25 mouse cellular contexts compared by ENCODE assay signal in the genomic region with DNA sequence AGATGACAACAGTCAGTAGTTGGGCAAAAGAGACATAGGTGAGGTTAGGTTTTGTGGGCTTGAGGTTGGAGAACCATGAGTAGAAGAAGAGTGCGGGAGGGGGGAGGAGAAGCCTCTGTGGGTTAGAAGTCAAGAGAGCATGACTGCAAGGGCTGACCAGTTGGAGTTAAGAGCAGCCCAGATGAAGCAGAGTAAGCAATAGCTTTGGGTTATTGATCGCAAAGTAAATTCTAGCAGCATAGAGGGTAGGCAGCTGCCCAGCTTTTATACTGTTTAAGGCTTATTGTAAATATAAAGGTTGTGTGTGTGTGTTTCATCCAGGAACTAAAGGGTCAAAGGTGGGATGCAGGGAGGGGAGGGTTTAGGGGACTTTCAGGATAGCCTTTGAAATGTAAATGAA. TPM values are rescaled to one million over a fixed set of nuclear protein-coding genes. Genes with fewer than 3 reads are reported as not detected.
DNase-seq lines count a peak whose midpoint lies in the region; ATAC-seq and TF ChIP-seq lines count a peak whose summit lies in the region.
"Had no signal": no experiment of that assay in that cellular context is flagged by ENCODE, and none has a peak within 500 bp of the region (broad histone marks: within the 10 kb centered on the region; RNA-seq: fewer than 3 reads in every experiment).

No protein-coding gene starts in this region.

- H3K27ac ChIP-seq in liver, embryonic 12.5 days, result no peak overlapping the region
- H3K27ac ChIP-seq in liver, embryonic 15.5 days (replicated peaks), result no peak overlapping the region
- H3K27ac ChIP-seq in stomach, postnatal 0 days (replicated peaks), result no peak overlapping the region
- no peak overlapping the region for H3K27ac ChIP-seq in forebrain, embryonic 14.5 days (ENCODE audit: low read depth, low read length)
- no peak overlapping the region for H3K27ac ChIP-seq in kidney, embryonic 14.5 days (ENCODE audit: low read depth, low read length)
- H3K27ac ChIP-seq: forebrain, embryonic 15.5 days; heart, embryonic 10.5 days; heart, embryonic 13.5 days; hindbrain, embryonic 14.5 days; hindbrain, postnatal 0 days had no signal

- peak; percentile 50 for DNase-seq in heart, adult 11 months
- no peak for DNase-seq in heart, adult 8-10 months (ENCODE audit: low spot score)
- DNase-seq in liver, result no peak
- DNase-seq in stomach, postnatal 0 days (ENCODE audit: low spot score), result peak; percentile 2
- no peak for DNase-seq in forebrain, embryonic 14.5 days (ENCODE audit: low spot score)
- DNase-seq: adrenal gland, adult 2 months; cerebellum, adult 11 months; cerebellum, adult 2 months; cerebellum, adult 9-11 months; gastrocnemius, postnatal 10 days; heart, adult 18-20 months; heart, postnatal 14 days; heart, postnatal 4 days had no signal

- no peak for TF ChIP-seq CTCF in stomach, postnatal 0 days (IDR thresholded peaks at IDR 0.05; ENCODE audit: low read depth)

- no peak overlapping the region for H3K4me3 ChIP-seq in liver, embryonic 12.5 days
- H3K4me3 ChIP-seq in liver, embryonic 15.5 days (replicated peaks), result no peak overlapping the region
- no peak overlapping the region for H3K4me3 ChIP-seq in stomach, postnatal 0 days (ENCODE audit: low read depth, low read length)
- H3K4me3 ChIP-seq in forebrain, embryonic 14.5 days (ENCODE audit: low read depth, low read length), result no peak overlapping the region
- no peak overlapping the region for H3K4me3 ChIP-seq in kidney, embryonic 14.5 days (ENCODE audit: low read length)
- H3K4me3 ChIP-seq: forebrain, embryonic 10.5 days; forebrain, embryonic 15.5 days; heart, embryonic 10.5 days; heart, embryonic 13.5 days had no signal

- no peak for TF ChIP-seq EP300 in stomach, postnatal 0 days (optimal IDR thresholded peaks at IDR 0.05)

- WGBS in liver, embryonic 12.5 days (ENCODE audit: insufficient replicate concordance), result 67% methylated on average over 2 of the region's 2 CpGs
- 59% methylated on average over 2 of the region's 2 CpGs for WGBS in liver, embryonic 15.5 days (ENCODE audit: insufficient replicate concordance)
- WGBS in stomach, postnatal 0 days, result 77% methylated on average over 2 of the region's 2 CpGs
- WGBS in forebrain, embryonic 14.5 days, result 89% methylated on average over 2 of the region's 2 CpGs
- WGBS in kidney, embryonic 14.5 days, result 93% methylated on average over 2 of the region's 2 CpGs

- no peak overlapping the region for H3K4me2 ChIP-seq in liver, embryonic 12.5 days
- no peak overlapping the region for H3K4me2 ChIP-seq in liver, embryonic 15.5 days
- no peak overlapping the region for H3K4me2 ChIP-seq in stomach, postnatal 0 days (replicated peaks; ENCODE audit: low read depth)
- H3K4me2 ChIP-seq in forebrain, embryonic 14.5 days (ENCODE audit: low read length), result no peak overlapping the region
- no peak overlapping the region for H3K4me2 ChIP-seq in kidney, embryonic 14.5 days (replicated peaks; ENCODE audit: low read depth, low read length)
- H3K4me2 ChIP-seq: forebrain, embryonic 15.5 days; heart, embryonic 13.5 days; hindbrain, embryonic 14.5 days had no signal

- H3K27me3 ChIP-seq in liver, embryonic 12.5 days (replicated peaks), result peaks cover 17% of the 10 kb centered on the region; the same call in 1 of the 2 replicates
- no peaks in the 10 kb centered on the region for H3K27me3 ChIP-seq in liver, embryonic 15.5 days
- H3K27me3 ChIP-seq in stomach, postnatal 0 days (ENCODE audit: control insufficient read depth, insufficient read depth, low read length), result no peaks in the 10 kb centered on the region
- no peaks in the 10 kb centered on the region for H3K27me3 ChIP-seq in forebrain, embryonic 14.5 days (replicated peaks; ENCODE audit: control insufficient read depth, insufficient read depth, low read length)
- no peaks in the 10 kb centered on the region for H3K27me3 ChIP-seq in kidney, embryonic 14.5 days (ENCODE audit: control insufficient read depth, insufficient read depth, low read length)
- H3K27me3 ChIP-seq: forebrain, embryonic 15.5 days; Patski had no signal

- ATAC-seq in liver, embryonic 12.5 days, result peak; percentile 42; the same call in 1 of the 2 replicates
- peak; percentile 64 for ATAC-seq in liver, embryonic 15.5 days (ENCODE audit: insufficient read depth)
- no peak for ATAC-seq in stomach, postnatal 0 days (ENCODE audit: low FRiP score, low TSS enrichment)
- ATAC-seq in forebrain, embryonic 14.5 days, result no peak
- ATAC-seq in kidney, embryonic 14.5 days (ENCODE audit: low FRiP score, low TSS enrichment), result no peak
- ATAC-seq: forebrain, embryonic 15.5 days; hindbrain, postnatal 0 days; inflammation-experienced regulatory T-cells, adult 6 months; Patski had no signal

- peaks cover 17% of the 10 kb centered on the region for H3K36me3 ChIP-seq in liver, embryonic 12.5 days
- H3K36me3 ChIP-seq in liver, embryonic 15.5 days (replicated peaks), result peaks cover 8% of the 10 kb centered on the region
- H3K36me3 ChIP-seq in stomach, postnatal 0 days (ENCODE audit: control insufficient read depth, insufficient read depth, low read length), result 0 out of 2 replicates have a peak, but pooled peaks cover 3% of the 10 kb centered on the region
- H3K36me3 ChIP-seq in forebrain, embryonic 14.5 days (ENCODE audit: control insufficient read depth, insufficient read depth, low read length), result peaks cover 13% of the 10 kb centered on the region
- no peaks in the 10 kb centered on the region for H3K36me3 ChIP-seq in kidney, embryonic 14.5 days (ENCODE audit: control insufficient read depth, insufficient read depth, low read length)
- H3K36me3 ChIP-seq: G1E had no signal

- H3K9me3 ChIP-seq in liver, embryonic 12.5 days (replicated peaks), result no peaks in the 10 kb centered on the region
- no peaks in the 10 kb centered on the region for H3K9me3 ChIP-seq in liver, embryonic 15.5 days (replicated peaks)
- no peaks in the 10 kb centered on the region for H3K9me3 ChIP-seq in stomach, postnatal 0 days (ENCODE audit: control insufficient read depth, low read length)
- H3K9me3 ChIP-seq in forebrain, embryonic 14.5 days (replicated peaks; ENCODE audit: control insufficient read depth, low read length), result no peaks in the 10 kb centered on the region
- no peaks in the 10 kb centered on the region for H3K9me3 ChIP-seq in kidney, embryonic 14.5 days (ENCODE audit: control insufficient read depth, low read length)
- H3K9me3 ChIP-seq: forebrain, embryonic 10.5 days; forebrain, embryonic 15.5 days; G1E; heart, embryonic 10.5 days; heart, embryonic 13.5 days had no signal

- H3K4me1 ChIP-seq in liver, embryonic 12.5 days, result no peaks in the 10 kb centered on the region
- 0 out of 2 replicates have a peak, but pooled peaks cover 4% of the 10 kb centered on the region for H3K4me1 ChIP-seq in liver, embryonic 15.5 days (replicated peaks)
- H3K4me1 ChIP-seq in stomach, postnatal 0 days (replicated peaks; ENCODE audit: control insufficient read depth, insufficient read depth), result no peaks in the 10 kb centered on the region
- no peaks in the 10 kb centered on the region for H3K4me1 ChIP-seq in forebrain, embryonic 14.5 days (ENCODE audit: control insufficient read depth, insufficient read depth, low read length)
- no peaks in the 10 kb centered on the region for H3K4me1 ChIP-seq in kidney, embryonic 14.5 days (ENCODE audit: control insufficient read depth, insufficient read depth, low read length)
- H3K4me1 ChIP-seq: forebrain, embryonic 15.5 days; heart, embryonic 10.5 days; heart, embryonic 13.5 days had no signal

- H3K9ac ChIP-seq in liver, embryonic 12.5 days, result no peak overlapping the region
- no peak overlapping the region for H3K9ac ChIP-seq in liver, embryonic 15.5 days
- no peak overlapping the region for H3K9ac ChIP-seq in stomach, postnatal 0 days (ENCODE audit: low read length)
- H3K9ac ChIP-seq in forebrain, embryonic 14.5 days (ENCODE audit: low read length), result no peak overlapping the region
- no peak overlapping the region for H3K9ac ChIP-seq in kidney, embryonic 14.5 days (ENCODE audit: low read depth, low read length)
- H3K9ac ChIP-seq: forebrain, embryonic 15.5 days; heart, embryonic 13.5 days; hindbrain, embryonic 14.5 days had no signal

RNA-seq across cellular contexts. Expression of gene Insig1, which starts 10.7 kb away (rescaled TPM):
- total RNA-seq in heart, adult 8-10 months (2022), result 10 to 100 TPM; 17.3 to 23.6 (median 18.3) TPM
- polyA plus RNA-seq in liver, embryonic 12.5 days (2016; fragmentation: Nextera tagmentation; extraction: Ambion mirVana), result 51.5 and 58.2 TPM in 2 replicates
- polyA plus RNA-seq in liver, embryonic 15.5 days (2015; fragmentation: Nextera tagmentation; extraction: Ambion mirVana), result 62.2 and 67.6 TPM in 2 replicates
- 62.3 and 67.7 TPM in 2 replicates for polyA plus RNA-seq in stomach, postnatal 0 days (2015; fragmentation: Nextera tagmentation; extraction: Ambion mirVana)
- polyA plus RNA-seq in forebrain, embryonic 14.5 days (2014; fragmentation: Nextera tagmentation; extraction: Ambion mirVana), result 81.8 and 85.6 TPM in 2 replicates
- polyA plus RNA-seq in kidney, embryonic 14.5 days (2014; fragmentation: Nextera tagmentation; extraction: Ambion mirVana), result 40.9 and 68.4 TPM in 2 replicates

Comparison
In these comparisons a context has a peak if more than half of its experiments do, and no peak if none do; other contexts are left out.
1. DNase-seq: peak in heart, adult 11 months (single experiment) and stomach, postnatal 0 days (single experiment); none in heart, adult 8-10 months (single experiment), liver (single experiment) and forebrain, embryonic 14.5 days (single experiment).
2. ATAC-seq: peak in liver, embryonic 12.5 days (single experiment) and liver, embryonic 15.5 days (single experiment); none in stomach, postnatal 0 days (single experiment), forebrain, embryonic 14.5 days (single experiment) and kidney, embryonic 14.5 days (single experiment).